Mouse (Mus musculus): ENCODE measurements at regions not wholly inside any gene's neighbourhood (a gene's known extent, or its start where the extent isn't known, plus 50 kb on each side); places are given as distances from the start of the nearest gene placed in this dataset.
A peak's percentile ranks its signal among the peaks of the same experiment; 100 is the strongest.

DNA sequence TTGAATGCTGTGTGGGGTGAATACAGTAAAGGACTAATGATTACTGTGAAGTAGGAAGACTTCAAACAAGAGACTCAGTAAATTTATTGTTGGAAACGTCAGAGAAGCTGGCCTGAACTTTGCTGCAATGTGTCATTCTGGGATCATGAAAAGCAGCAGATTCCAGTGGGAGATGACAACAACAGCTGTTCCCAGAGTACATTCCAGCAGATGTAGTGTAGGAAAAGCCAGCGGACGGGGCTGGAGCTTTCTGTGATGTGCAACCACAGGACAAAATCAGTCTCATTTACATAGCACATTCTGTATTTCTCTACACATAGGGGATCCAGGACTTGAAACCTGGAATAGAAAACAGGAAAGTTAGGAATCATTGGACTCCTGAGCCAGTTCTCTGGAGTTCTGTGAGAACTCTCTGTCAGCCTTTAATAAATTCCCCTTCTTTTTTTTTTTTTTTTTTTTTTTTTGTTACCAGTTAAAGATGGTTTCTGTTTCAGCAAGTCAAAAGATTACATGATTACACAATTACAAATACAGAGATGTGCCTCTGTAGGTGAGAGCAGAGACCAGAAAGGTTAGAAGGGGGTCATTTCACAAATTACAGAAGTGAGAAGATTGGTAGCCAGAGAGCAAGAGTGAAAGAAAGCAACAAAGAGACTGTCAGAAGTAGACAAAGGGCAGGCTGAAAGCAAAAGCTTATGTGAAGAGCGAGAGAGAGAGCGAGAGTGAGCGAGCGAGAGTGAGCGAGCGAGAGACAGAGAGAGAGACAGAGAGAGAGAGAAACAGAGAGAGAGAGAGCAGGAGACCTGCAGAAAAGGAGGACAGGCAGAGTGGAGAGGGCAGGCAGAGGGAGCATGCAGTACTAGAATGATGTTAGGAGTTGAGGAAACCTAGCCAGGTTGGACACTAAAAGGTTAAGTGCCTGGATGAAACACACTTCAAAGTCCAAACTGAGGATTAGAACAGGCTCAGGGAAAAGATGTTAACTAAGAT is 118.0 kb upstream of the Il6 start:
- TF ChIP-seq POLR2A (IDR thresholded peaks at IDR 0.05; ENCODE audit: insufficient read length, low read depth) (no peak), E2F4 (IDR thresholded peaks at IDR 0.05; ENCODE audit: insufficient read depth) (no peak), USF1 (IDR thresholded peaks at IDR 0.05; ENCODE audit: low read depth) (no peak), CEBPB (IDR thresholded peaks at IDR 0.05; ENCODE audit: insufficient read depth, poor library complexity, severe bottlenecking) (0 out of 2 replicates have a peak, but pooled peaks have one; percentile 41), MYOD1 (IDR thresholded peaks at IDR 0.05; ENCODE audit: control insufficient read depth in 1 of 3, insufficient read length in 2 of 3, low read depth in 2 of 3) (peak; percentile 91 to 98 (median 96)), MAX (IDR thresholded peaks at IDR 0.05; ENCODE audit: low read depth) (no peak), TCF12 (IDR thresholded peaks at IDR 0.05; ENCODE audit: insufficient read depth, poor library complexity, severe bottlenecking) (peak; percentile 73)
